ENCODE assay signal across 8 mouse cellular contexts in the genomic region with DNA sequence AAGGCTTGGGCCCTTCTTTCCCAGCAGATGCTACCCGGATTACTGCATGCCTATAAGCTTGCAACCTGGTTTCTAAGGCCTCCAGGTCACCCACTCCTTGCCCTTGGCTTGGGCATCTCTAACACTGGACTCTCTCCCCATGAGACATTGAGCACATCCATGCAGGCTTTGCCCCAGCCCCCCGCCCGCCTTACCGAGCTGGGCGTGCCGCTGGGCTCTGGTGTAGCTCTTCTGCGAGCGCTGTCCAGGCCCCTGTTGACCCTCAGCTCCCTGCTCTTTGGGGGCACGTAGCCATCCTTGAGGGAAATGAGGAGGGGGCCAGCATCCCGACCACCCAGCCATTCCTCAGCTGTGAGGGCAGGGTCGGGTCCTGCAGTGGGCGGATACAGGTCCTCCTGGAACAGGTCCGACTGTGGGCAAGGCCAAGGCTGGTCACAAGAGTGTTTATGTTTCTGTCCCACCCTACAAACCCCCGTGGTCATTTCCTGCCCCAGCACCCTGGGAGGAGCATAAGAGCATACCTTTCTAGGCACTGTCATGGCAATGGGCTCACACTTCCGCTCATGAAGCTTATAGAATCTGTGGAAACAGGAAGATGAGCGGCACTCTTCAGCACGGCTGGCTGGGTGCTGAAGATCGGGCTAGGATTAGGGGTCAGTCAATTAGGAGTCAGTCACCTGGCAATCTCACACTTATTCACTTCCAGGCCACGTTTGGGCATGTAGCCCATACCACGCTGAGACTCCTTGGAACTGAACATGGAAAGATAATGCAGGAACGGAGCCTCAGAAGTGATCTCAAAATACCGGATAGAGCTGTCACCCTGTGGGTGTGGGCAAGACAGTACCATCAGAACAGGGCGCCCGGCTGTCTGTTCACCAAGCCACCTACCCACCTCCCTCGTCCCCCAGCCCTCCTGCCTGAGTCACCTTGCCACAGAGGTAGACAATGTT. TPM values are rescaled to one million over a fixed set of nuclear protein-coding genes. Genes with fewer than 3 reads are reported as not detected.
DNase-seq lines count a peak whose midpoint lies in the region; ATAC-seq and TF ChIP-seq lines count a peak whose summit lies in the region.

No protein-coding gene starts in this region.

- H3K4me3 ChIP-seq in forebrain, postnatal 0 days (ENCODE audit: low read depth, low read length): no peak overlapping the region
- H3K4me3 ChIP-seq in forebrain, embryonic 11.5 days (ENCODE audit: low read depth, low read length): no peak overlapping the region
- H3K4me3 ChIP-seq in megakaryocyte, embryonic 14.5 days (replicated peaks): peak overlapping the region; percentile 97
- H3K4me3 ChIP-seq in liver, embryonic 16.5 days (ENCODE audit: low read depth, low read length): no peak overlapping the region

- peaks cover 26% of the 10 kb centered on the region for H3K36me3 ChIP-seq in forebrain, postnatal 0 days (ENCODE audit: insufficient read depth)
- H3K36me3 ChIP-seq in forebrain, embryonic 11.5 days (ENCODE audit: control insufficient read depth, insufficient read depth, low read length): no peaks in the 10 kb centered on the region
- peaks cover 67% of the 10 kb centered on the region for H3K36me3 ChIP-seq in megakaryocyte, embryonic 14.5 days (replicated peaks; ENCODE audit: low read length)
- no peaks in the 10 kb centered on the region for H3K36me3 ChIP-seq in liver, embryonic 16.5 days (ENCODE audit: control insufficient read depth, insufficient read depth)

- no peak overlapping the region for H3K27ac ChIP-seq in forebrain, postnatal 0 days (ENCODE audit: low read depth, low read length)
- H3K27ac ChIP-seq in forebrain, embryonic 11.5 days (ENCODE audit: low read depth, low read length): no peak overlapping the region
- H3K27ac ChIP-seq in liver, embryonic 16.5 days (ENCODE audit: low read length): 0 out of 2 replicates have a peak overlapping the region, but pooled peaks have one; percentile 12

- no peak overlapping the region; the same call in 1 of the 2 replicates for H3K4me2 ChIP-seq in forebrain, postnatal 0 days (ENCODE audit: low read depth)
- no peak overlapping the region for H3K4me2 ChIP-seq in forebrain, embryonic 11.5 days (ENCODE audit: low read depth, low read length, severe bottlenecking)
- H3K4me2 ChIP-seq in liver, embryonic 16.5 days (ENCODE audit: low read depth, low read length): peak overlapping the region; percentile 29; the same call in 1 of the 2 replicates

- no peak for TF ChIP-seq CTCF in forebrain, postnatal 0 days (IDR thresholded peaks at IDR 0.05; ENCODE audit: low read depth)

- H3K9ac ChIP-seq in forebrain, postnatal 0 days: 0 out of 2 replicates have a peak overlapping the region, but pooled peaks have one; percentile 18
- H3K9ac ChIP-seq in forebrain, embryonic 11.5 days (ENCODE audit: low read length): no peak overlapping the region
- H3K9ac ChIP-seq in liver, embryonic 16.5 days (ENCODE audit: low read depth, low read length): no peak overlapping the region

- no peak for DNase-seq in forebrain, postnatal 0 days
- DNase-seq in forebrain, embryonic 11.5 days (ENCODE audit: low spot score): no peak
- DNase-seq in cerebellum, postnatal 10 days: peak; percentile 59 to 62
- DNase-seq in lung, postnatal 14 days: no peak

- no peaks in the 10 kb centered on the region for H3K27me3 ChIP-seq in forebrain, postnatal 0 days (ENCODE audit: insufficient read depth, low read length)
- 0 out of 2 replicates have a peak, but pooled peaks cover 4% of the 10 kb centered on the region for H3K27me3 ChIP-seq in forebrain, embryonic 11.5 days (ENCODE audit: control insufficient read depth, insufficient read depth, low read length)
- H3K27me3 ChIP-seq in megakaryocyte, embryonic 14.5 days (replicated peaks): no peaks in the 10 kb centered on the region
- peaks cover 17% of the 10 kb centered on the region for H3K27me3 ChIP-seq in liver, embryonic 16.5 days (ENCODE audit: control insufficient read depth, insufficient read depth, low read depth, low read length)

- ATAC-seq in forebrain, postnatal 0 days: no peak
- ATAC-seq in forebrain, embryonic 11.5 days (replicated peaks; ENCODE audit: low FRiP score): no peak
- no peak for ATAC-seq in megakaryocyte, adult 5-6 weeks (ENCODE audit: poor library complexity, severe bottlenecking)
- no peak for ATAC-seq in liver, embryonic 16.5 days (ENCODE audit: low read depth)
- no peak for ATAC-seq in megakaryocyte progenitor cell, adult 5-6 weeks (replicated peaks; ENCODE audit: poor library complexity)

- H3K4me1 ChIP-seq in forebrain, postnatal 0 days (ENCODE audit: insufficient read depth): peaks cover 21% of the 10 kb centered on the region
- H3K4me1 ChIP-seq in forebrain, embryonic 11.5 days (replicated peaks; ENCODE audit: control insufficient read depth, insufficient read depth, low read length): peaks cover 14% of the 10 kb centered on the region
- H3K4me1 ChIP-seq in megakaryocyte, embryonic 14.5 days: peaks cover 92% of the 10 kb centered on the region
- peaks cover 21% of the 10 kb centered on the region for H3K4me1 ChIP-seq in liver, embryonic 16.5 days (ENCODE audit: control insufficient read depth, low read depth, low read length)

- 84% methylated on average over 25 of the region's 25 CpGs for WGBS in forebrain, postnatal 0 days
- 85% methylated on average over 25 of the region's 25 CpGs for WGBS in forebrain, embryonic 11.5 days
- 72% methylated on average over 25 of the region's 25 CpGs for WGBS in liver, embryonic 16.5 days (ENCODE audit: insufficient replicate concordance)

- H3K9me3 ChIP-seq in forebrain, postnatal 0 days (ENCODE audit: low read length): no peaks in the 10 kb centered on the region
- no peaks in the 10 kb centered on the region for H3K9me3 ChIP-seq in forebrain, embryonic 11.5 days (ENCODE audit: control insufficient read depth, low read length)
- no peaks in the 10 kb centered on the region for H3K9me3 ChIP-seq in megakaryocyte, embryonic 14.5 days
- no peaks in the 10 kb centered on the region for H3K9me3 ChIP-seq in liver, embryonic 16.5 days (replicated peaks; ENCODE audit: control insufficient read depth, low read length)

RNA-seq across cellular contexts. Expression of a gene that starts 4.8 kb away (rescaled TPM):
- 15.8 and 17.9 TPM in 2 replicates for total RNA-seq in forebrain, postnatal 0 days (2014; rRNA removed)
- polyA plus RNA-seq in forebrain, postnatal 0 days (2015; fragmentation: Nextera tagmentation; extraction: Ambion mirVana): 7.5 and 10.1 TPM in 2 replicates
- 11.2 and 13.1 TPM in 2 replicates for polyA plus RNA-seq in forebrain, embryonic 11.5 days (2014; fragmentation: Nextera tagmentation; extraction: Ambion mirVana)
- polyA plus RNA-seq in megakaryocyte, embryonic 14.5 days (2012; ENCODE audit: insufficient read depth, low replicate concordance): 7.3 and 9.7 TPM in 2 replicates
- 4.1 and 6.0 TPM in 2 replicates for total RNA-seq in megakaryocyte, adult 5-6 weeks (2015)
- 4.7 and 5.9 TPM in 2 replicates for total RNA-seq in megakaryocyte, adult 5-6 weeks (2017)
- polyA plus RNA-seq in liver, embryonic 16.5 days (2015; fragmentation: Nextera tagmentation; extraction: Ambion mirVana): 2.4 and 2.8 TPM in 2 replicates
- total RNA-seq in megakaryocyte progenitor cell, adult 5-6 weeks (2015): 4.2 and 4.8 TPM in 2 replicates
- total RNA-seq in megakaryocyte progenitor cell, adult 5-6 weeks (2017): 4.6 and 4.7 TPM in 2 replicates

RNA-seq across cellular contexts. Expression of a gene that starts 5.1 kb away (rescaled TPM):
- 66.9 and 115 TPM in 2 replicates for total RNA-seq in forebrain, postnatal 0 days (2014; rRNA removed)
- 139 and 205 TPM in 2 replicates for polyA plus RNA-seq in forebrain, postnatal 0 days (2015; fragmentation: Nextera tagmentation; extraction: Ambion mirVana)
- 162 and 167 TPM in 2 replicates for polyA plus RNA-seq in forebrain, embryonic 11.5 days (2014; fragmentation: Nextera tagmentation; extraction: Ambion mirVana)
- polyA plus RNA-seq in megakaryocyte, embryonic 14.5 days (2012; ENCODE audit: insufficient read depth, low replicate concordance): 185 and 696 TPM in 2 replicates
- 49.8 and 60.5 TPM in 2 replicates for total RNA-seq in megakaryocyte, adult 5-6 weeks (2015)
- total RNA-seq in megakaryocyte, adult 5-6 weeks (2017): 106 and 161 TPM in 2 replicates
- polyA plus RNA-seq in liver, embryonic 16.5 days (2015; fragmentation: Nextera tagmentation; extraction: Ambion mirVana): 72.6 and 78.4 TPM in 2 replicates
- total RNA-seq in megakaryocyte progenitor cell, adult 5-6 weeks (2015): 89.8 and 95.2 TPM in 2 replicates
- total RNA-seq in megakaryocyte progenitor cell, adult 5-6 weeks (2017): 168 and 218 TPM in 2 replicates

RNA-seq across cellular contexts. Expression of a gene that starts 7.2 kb away (rescaled TPM):
- total RNA-seq in forebrain, postnatal 0 days (2014; rRNA removed): 121 and 169 TPM in 2 replicates
- polyA plus RNA-seq in forebrain, postnatal 0 days (2015; fragmentation: Nextera tagmentation; extraction: Ambion mirVana): 118 and 146 TPM in 2 replicates
- polyA plus RNA-seq in forebrain, embryonic 11.5 days (2014; fragmentation: Nextera tagmentation; extraction: Ambion mirVana): 39.0 and 45.8 TPM in 2 replicates
- 1,070 and 1,578 TPM in 2 replicates for polyA plus RNA-seq in megakaryocyte, embryonic 14.5 days (2012; ENCODE audit: insufficient read depth, low replicate concordance)
- total RNA-seq in megakaryocyte, adult 5-6 weeks (2015): 1,020 and 1,059 TPM in 2 replicates
- total RNA-seq in megakaryocyte, adult 5-6 weeks (2017): 1,317 and 1,554 TPM in 2 replicates
- 98.9 and 105 TPM in 2 replicates for polyA plus RNA-seq in liver, embryonic 16.5 days (2015; fragmentation: Nextera tagmentation; extraction: Ambion mirVana)
- 259 and 365 TPM in 2 replicates for total RNA-seq in megakaryocyte progenitor cell, adult 5-6 weeks (2015)
- 366 and 525 TPM in 2 replicates for total RNA-seq in megakaryocyte progenitor cell, adult 5-6 weeks (2017)

RNA-seq across cellular contexts. Expression of a gene that starts 24.1 kb away (rescaled TPM):
- total RNA-seq in forebrain, postnatal 0 days (2014; rRNA removed): 15.8 and 22.8 TPM in 2 replicates
- polyA plus RNA-seq in forebrain, postnatal 0 days (2015; fragmentation: Nextera tagmentation; extraction: Ambion mirVana): 15.4 and 16.0 TPM in 2 replicates
- polyA plus RNA-seq in forebrain, embryonic 11.5 days (2014; fragmentation: Nextera tagmentation; extraction: Ambion mirVana): 0.21 and 0.52 TPM in 2 replicates
- polyA plus RNA-seq in megakaryocyte, embryonic 14.5 days (2012; ENCODE audit: insufficient read depth, low replicate concordance): 0.87 and 3.0 TPM in 2 replicates
- 4.8 and 6.6 TPM in 2 replicates for total RNA-seq in megakaryocyte, adult 5-6 weeks (2015)
- total RNA-seq in megakaryocyte, adult 5-6 weeks (2017): 6.6 and 6.9 TPM in 2 replicates
- polyA plus RNA-seq in liver, embryonic 16.5 days (2015; fragmentation: Nextera tagmentation; extraction: Ambion mirVana): 69.5 and 88.7 TPM in 2 replicates
- total RNA-seq in megakaryocyte progenitor cell, adult 5-6 weeks (2015): 1.7 and 3.2 TPM in 2 replicates
- 1.0 and 3.6 TPM in 2 replicates for total RNA-seq in megakaryocyte progenitor cell, adult 5-6 weeks (2017)

RNA-seq across cellular contexts. Expression of a gene that starts 51.2 kb away (rescaled TPM):
- 22.8 and 37.1 TPM in 2 replicates for total RNA-seq in forebrain, postnatal 0 days (2014; rRNA removed)
- 59.6 and 62.3 TPM in 2 replicates for polyA plus RNA-seq in forebrain, postnatal 0 days (2015; fragmentation: Nextera tagmentation; extraction: Ambion mirVana)
- 53.6 and 72.3 TPM in 2 replicates for polyA plus RNA-seq in forebrain, embryonic 11.5 days (2014; fragmentation: Nextera tagmentation; extraction: Ambion mirVana)
- 31.0 and 69.1 TPM in 2 replicates for polyA plus RNA-seq in megakaryocyte, embryonic 14.5 days (2012; ENCODE audit: insufficient read depth, low replicate concordance)
- total RNA-seq in megakaryocyte, adult 5-6 weeks (2015): 42.1 and 55.6 TPM in 2 replicates
- total RNA-seq in megakaryocyte, adult 5-6 weeks (2017): 27.3 and 35.5 TPM in 2 replicates
- 20.8 and 28.6 TPM in 2 replicates for polyA plus RNA-seq in liver, embryonic 16.5 days (2015; fragmentation: Nextera tagmentation; extraction: Ambion mirVana)
- total RNA-seq in megakaryocyte progenitor cell, adult 5-6 weeks (2015): 65.7 and 74.6 TPM in 2 replicates
- total RNA-seq in megakaryocyte progenitor cell, adult 5-6 weeks (2017): 40.1 and 52.5 TPM in 2 replicates

Comparison
In these comparisons a context has a peak if more than half of its experiments do, and no peak if none do; other contexts are left out.
1. DNase-seq: peak in cerebellum, postnatal 10 days (2 of 2); none in forebrain, postnatal 0 days (single experiment), forebrain, embryonic 11.5 days (single experiment) and lung, postnatal 14 days (single experiment).